Mouse (Mus musculus): ENCODE data around the gene Phf21a.

The Phf21a gene

DNA sequence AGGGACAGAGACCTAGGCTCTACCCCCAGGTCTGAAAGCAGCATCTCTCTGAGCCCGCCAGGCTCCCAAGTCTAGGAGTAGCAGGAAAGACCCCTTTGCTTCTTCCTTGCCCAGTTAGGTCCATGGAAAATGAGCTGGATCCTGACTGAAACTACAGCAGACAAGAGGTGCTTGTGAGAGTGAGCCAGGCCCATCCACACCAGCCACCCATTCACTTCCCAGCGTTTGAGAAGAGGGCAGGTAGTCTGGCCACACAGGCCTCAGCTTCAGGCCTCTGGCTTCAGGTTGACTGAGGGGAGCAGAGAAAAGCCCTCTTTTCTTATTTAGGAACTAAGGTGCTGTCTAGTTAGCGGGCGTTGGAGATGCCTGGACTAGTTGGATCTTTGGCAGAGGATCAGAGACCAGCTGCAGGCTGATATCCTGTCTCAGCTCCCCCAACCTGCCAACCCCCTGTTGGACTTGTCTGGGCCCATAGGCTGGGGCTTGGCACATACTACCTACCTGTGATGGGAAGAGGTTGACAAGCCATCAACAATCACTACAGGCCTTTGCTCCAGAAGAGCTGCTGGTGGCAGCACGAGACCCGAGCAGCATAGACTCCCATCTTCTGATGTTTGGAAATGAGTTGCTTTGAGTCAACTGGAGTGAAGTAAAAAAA is 269.8 kb downstream of the Phf21a start:
- DNase-seq (ENCODE audit: low spot score): no peak

DNA sequence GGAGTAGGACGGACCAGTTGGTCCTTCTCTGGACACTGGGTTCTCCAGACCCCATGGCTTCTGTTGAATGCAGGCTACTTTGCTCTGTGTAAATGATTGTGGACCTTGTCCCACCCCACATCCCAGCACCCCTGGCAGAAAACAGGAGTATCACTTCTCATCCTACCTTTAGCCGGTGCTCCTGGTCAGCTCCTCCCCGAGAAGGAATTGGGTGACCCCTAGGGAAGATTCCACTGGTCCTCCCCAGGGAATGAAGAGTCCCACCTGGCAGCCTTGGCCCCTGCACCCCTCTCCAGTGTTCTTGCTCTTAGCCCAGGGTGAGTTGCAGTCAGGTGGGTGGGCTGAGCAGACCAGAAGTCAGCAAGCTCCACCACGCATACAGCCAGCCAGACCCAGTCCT is 271.2 kb downstream of the Phf21a start:
- DNase-seq (ENCODE audit: low spot score): no peak

DNA sequence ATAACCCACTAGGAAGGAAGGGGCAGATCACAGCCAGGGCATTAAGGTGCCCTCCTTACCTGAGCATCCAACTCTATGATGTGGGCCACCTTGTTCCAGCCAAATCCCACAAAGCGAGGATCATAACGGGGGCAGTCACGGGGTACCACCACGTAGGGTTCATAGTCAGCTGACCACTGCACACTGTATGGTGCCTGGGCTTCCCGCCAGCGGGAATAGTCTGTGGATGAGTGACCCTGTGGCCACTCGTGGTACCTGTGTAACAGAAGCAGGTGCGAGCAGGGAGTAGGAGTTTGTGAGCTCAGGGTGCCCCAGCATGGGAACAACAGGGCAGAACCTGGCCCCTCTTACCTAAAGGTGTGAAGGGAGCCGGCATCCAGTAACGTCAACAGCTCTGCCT is 272.7 kb downstream of the Phf21a start:
- no peak for DNase-seq (ENCODE audit: low spot score)

DNA sequence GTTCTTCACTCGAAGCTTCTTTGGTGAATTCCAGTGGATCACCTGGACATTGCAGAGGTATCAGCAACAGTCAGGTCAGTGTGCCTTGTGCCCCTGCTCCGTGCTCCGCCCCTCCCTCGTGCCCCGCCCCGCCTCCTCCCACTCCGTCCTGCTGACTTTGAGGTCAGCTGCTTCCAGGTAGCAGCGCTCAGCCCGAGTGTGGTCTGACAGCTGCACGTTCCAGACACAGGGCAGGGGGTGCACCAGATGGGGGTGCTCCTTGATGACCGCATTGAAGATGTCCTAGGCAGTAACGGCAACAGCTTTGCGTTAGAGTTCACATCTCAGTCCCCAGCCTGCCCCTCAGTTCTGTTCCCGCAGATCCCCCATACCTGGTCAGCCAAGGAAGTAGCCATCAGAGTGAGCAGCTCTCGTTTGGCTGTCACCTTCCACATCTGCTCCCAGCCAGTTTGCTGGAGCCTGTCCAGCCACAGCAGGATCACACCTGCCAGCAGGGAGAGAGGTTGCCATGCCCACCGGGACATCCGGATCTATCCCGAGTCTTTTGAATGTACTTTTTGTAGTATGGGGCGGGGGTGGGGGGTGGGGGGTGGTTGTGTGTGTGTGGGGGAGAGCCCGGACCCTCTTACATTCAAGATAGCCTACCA is 274.6 kb downstream of the Phf21a start:
- DNase-seq (ENCODE audit: low spot score): no peak

DNA sequence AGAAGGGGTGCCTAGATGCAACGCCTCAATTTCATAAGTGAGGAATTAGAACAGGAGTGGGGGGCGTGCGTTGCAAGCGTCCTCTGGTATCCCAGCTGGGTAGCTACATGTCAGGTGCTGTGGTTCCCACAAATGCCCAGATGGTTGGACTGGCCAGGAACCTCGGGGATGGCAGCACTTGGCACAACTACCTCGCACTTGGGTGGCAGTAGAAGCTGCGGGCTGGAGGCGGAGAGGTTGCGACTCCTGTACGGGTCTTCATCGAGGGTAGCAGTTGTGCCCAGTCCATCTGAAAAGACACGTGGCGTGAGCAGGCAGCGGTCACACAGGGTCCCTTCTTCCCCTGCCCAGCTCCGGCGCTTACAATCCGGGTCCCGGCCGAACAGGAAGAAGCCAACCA is 277.5 kb downstream of the Phf21a start:
- no peak for DNase-seq (ENCODE audit: low spot score)

DNA sequence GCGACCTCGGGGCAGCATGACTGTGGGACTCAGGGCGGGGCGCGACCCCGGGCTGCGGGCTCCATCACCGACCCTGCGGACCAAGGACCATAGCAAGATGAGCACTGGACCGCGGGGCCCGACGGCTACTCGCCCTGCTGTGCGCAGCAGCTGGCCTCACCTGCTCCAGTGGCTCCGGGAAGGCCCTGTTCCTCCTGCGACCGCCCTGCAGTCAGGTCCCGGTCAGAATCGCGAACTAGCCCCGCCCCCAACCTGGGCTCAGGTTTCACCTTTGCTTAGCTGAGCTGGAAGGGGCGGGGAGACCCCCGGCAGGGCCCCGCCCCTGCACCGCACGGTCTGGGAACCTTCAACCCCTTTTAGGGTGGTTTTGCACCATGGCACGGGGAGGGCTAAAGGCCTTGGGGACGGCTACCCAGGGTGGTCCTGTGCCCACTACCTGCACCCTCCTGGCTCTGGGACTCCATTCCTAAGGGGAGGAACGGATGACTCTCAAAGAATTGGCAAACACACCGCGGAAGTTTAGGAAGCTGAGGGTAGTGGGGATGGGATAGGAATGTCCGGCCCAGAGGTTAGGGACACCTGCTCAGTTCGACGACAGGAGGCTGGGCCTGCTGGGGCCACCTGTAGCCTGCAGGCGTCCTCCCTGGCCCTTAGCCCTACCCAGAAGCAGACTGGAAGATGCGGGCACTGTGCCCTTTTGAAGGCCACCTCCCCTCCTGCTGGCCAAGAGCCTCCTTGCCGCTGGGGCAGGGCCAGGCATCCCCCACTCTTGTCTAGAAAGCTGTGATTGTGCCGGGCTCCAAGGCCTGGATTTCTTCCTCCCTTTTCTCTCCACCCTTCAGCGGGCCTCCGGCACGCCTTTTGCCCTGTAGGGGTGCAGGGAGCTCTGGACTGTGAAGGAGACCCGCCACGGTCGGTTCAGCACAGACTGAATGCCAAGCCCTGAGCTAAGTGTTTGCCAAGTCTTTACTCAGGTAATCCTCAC is 278.2 kb downstream of the Phf21a start:
- DNase-seq (ENCODE audit: low spot score): peak; percentile 85

DNA sequence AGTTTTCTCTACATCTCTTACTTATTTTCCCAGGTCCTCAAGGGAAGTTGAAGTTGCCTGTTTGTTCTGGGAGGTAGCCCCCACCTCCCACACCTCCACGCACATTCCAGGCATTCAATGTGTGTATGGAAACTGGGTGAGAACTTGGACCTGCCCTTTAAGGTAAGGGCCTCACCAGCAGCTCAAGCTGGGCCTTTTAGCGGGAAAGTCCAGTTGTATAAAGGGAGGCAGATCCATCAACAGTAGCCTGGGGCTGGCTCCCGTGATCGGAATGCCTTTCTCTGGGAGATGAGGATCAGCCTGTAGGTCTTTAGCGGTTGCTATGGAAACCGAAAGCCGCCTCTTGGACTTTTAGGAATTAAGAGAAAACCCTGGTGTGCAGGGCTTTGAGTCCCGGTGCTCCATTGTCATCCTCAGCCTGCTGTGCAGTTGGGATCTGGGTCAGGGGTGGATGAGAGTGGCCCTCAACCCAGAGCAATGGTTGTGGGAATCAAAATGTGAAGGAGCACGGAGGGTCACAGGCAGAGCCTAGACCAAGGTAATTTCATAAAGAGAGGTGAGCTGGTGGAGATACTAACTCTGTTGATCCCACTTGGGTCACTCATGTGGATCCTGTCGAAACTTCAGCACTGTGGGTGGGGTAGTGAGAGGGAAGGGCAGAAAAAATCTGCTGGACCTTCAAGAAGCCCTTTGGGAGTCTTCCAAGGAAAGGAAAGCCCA is 279.2 kb downstream of the Phf21a start:
- DNase-seq (ENCODE audit: low spot score): no peak

DNA sequence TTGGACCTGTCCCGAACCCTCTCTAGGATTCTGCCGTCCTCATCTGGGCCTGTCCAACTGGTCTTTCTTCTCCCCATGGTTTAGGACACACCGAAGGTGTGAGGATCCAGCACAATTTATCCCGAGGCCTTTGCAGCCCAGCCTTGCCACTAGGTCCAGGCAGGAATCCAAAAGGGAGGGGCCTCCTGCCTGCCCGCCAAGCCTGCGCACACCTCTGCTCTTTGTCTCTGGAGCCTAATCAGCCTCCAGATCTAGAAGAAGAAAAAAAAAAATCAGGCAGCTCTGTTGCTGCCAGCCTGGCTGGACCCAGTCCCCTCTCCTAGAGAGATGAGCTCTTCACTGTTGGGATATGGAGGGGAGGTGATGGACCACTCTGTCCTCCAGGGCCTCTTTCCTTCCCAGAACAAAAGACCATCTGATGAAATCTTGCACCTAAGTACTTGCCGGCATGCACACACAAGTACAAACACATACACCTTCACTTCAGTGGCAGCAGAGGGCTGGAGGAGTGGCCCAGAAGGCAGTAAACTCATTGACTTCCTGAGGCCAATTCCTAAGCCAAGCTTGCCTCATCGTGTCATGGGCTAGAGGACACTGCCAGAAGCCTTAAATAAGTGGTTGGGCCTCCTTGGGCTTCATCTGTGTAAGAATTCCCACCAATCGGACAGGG is 280.0 kb downstream of the Phf21a start:
- DNase-seq (ENCODE audit: low spot score): peak; percentile 81

DNA sequence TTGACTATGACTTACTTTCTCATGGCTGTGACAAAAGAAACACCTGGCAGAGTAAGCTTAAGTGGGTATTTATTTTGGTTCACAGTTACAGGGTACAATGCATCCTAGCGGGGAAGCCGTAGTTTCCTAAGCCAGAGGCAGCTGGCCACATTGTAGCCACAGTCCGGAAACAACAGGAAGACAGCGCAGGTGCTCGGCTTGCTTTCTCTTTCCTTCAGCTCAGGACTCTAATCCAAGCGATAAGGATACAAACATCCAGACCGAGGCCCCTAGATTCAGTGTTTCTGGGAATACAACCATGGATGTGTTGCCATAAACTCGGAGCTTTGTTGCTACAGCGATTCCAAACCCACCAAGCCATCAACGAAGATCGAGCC is 280.5 kb downstream of the Phf21a start:
- no peak for DNase-seq (ENCODE audit: low spot score)

DNA sequence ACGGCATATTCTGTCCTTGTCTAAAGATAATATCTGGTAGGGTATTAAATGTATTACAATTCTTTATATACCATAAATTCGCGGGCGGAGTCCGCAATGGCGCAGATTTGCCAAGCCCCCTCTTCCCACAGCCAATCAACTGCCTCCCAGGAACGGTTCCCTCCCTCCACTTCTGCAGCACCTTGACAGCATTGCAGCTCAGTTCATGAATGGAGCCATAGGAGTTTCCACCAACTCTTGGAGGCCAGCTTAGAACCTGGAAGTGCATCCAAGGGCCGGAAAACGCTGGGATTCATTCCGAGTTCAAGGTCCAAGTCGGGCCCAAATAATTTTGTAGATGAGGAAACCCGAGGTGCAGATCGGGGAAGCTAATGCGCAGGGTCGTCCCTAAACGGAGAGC is 281.6 kb downstream of the Phf21a start, which contains the start of the genes Pex16 and Large2:
TSS of gene Pex16 (plus strand) at position 163 of the 400 bp plus-strand sequence.
TSS of gene Large2 (minus strand) at position 356 of the 400 bp plus-strand sequence.
- peak; percentile 51 for DNase-seq (ENCODE audit: low spot score)

DNA sequence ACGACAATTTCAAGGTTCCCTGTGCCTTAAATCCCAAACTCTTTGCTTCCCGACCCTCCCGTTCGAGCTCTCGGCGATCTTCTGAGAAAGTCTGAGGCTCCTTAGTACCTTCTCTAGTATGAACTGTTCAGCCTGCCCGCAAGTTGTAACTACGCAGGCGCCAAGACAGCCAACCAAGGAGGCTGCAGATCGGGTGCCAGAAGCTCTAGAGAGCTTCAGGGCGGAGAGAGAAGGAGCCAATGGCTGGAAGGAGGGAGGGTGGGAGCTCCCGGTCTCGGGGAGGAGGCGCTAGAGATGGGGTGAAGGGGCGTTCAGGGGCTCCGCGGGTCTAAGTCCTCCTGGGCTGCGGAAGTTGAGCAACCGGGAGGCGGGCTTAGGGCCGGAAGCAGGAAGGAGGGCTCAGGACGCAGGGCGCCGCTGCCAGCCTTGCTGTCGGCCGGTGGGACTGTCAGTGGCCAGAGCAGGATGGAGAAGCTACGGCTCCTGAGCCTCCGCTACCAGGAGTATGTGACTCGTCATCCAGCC is 282.2 kb downstream of the Phf21a start:
- DNase-seq (ENCODE audit: low spot score): peak; percentile 99

DNA sequence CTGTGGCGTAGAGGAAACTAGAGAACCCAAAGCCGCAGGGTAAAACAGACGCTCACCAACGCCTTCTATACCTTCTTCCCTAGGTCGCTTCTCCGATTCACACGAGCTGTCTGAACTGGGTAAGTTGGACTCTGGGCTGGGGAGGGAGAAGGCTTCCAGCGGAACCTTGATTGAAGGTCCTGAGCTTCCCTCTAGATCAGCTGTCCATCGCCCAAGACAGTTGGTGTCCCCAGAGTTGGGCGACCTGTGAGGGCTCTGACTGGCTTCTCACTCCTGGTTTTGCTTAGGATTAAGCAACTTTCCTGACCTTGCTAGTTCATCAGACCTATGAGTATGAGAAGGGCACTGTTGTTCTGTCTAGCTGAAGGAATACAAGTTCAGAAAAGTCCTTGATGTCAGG is 282.9 kb downstream of the Phf21a start:
- DNase-seq (ENCODE audit: low spot score): no peak

DNA sequence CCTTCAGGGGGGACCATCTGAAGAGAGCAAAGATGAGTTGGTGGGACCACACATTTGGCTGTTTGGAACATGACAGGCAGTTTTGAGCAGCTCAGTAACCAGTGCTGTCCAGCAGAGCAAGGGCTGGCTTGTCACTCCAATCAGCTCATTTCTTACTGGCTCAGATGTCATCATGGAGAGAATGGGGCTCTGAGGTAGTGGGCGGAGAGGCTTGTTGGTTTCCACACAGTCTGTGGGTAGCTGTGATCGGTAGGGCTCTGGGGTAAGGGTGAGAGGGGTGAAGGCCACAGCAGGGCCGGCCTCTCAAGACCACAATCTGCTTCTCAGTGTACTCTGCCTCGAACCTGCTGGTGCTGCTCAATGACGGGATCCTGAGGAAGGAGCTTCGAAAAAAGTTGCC is 283.4 kb downstream of the Phf21a start:
- DNase-seq (ENCODE audit: low spot score): no peak

DNA sequence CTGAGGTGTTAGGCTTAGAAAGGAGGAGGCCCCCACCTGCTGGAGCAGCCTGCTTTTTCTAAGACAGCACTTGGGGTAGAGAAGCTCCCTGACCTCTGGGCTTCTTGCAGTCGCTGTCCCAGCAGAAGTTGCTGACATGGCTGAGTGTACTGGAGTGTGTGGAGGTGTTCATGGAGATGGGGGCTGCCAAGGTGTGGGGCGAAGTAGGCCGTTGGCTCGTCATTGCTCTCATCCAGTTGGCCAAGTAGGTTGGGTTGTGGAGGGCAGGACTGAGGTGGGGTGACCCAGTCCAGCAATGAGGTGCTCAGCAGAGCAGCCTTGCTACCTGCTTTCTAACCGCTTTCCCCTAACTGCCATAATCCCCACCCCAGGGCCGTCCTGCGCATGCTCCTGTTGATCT is 284.4 kb downstream of the Phf21a start:
- DNase-seq (ENCODE audit: low spot score): no peak

DNA sequence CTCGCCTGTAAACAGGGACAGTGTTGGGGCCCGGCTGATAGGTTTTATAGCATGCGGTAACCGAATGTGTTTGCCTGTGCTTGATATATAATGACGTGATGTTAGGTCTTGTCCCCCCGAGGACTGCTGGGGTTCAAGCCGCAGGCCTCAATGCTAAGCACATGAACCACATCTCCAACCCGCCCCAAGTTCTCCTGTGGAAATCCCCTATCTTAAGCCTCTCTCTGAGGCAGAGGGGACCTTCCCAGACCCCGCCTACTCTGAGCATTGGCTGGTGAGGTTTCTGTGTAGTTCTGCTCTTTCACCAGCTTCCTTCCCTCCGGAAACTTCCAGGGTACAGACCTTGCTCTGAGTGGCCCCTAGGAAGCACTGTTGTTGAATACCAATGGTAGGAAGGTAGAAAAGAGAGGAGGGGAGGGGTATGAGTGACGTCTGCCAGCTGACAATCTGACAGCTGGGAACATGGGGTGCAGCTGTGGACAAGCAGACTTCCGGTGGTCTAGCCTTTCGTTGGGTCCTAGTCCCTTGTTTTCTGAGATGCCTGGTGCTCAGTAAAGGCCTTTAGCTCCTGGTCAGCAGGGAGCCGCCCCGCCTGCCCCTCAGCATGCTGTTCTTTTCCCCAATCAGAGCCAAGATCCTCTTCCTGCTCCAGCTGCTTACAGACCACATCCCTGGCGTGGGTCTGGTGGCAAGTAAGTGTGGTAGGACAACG is 287.0 kb downstream of the Phf21a start:
- no peak for DNase-seq (ENCODE audit: low spot score)

DNA sequence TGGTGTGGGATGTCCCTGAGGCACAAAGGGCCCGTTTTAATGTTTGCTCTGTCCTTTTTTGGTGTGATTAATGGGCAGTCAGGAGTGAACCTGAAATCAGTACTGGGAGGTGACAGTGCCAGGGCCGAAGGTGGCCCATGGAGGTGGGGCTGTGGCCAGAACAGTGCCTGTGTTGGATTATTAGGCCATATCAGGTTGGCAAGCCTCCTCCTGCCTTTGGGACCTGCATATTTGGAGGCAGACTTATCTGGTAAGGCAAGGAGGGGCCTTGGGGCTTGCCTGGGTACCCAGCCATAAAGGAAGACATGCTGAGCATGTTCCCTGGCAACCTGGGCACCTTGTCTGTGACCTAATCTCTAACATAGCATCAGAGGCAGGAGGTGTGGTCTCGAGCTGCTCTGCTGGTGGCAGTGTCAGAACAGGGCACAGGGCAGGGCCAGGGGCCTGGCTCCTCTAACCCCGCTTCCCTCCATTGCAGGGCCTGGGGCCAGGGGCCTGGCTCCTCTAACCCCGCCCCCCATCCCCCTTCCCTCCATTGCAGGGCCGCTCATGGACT is 287.7 kb downstream of the Phf21a start:
- DNase-seq (ENCODE audit: low spot score): no peak

DNA sequence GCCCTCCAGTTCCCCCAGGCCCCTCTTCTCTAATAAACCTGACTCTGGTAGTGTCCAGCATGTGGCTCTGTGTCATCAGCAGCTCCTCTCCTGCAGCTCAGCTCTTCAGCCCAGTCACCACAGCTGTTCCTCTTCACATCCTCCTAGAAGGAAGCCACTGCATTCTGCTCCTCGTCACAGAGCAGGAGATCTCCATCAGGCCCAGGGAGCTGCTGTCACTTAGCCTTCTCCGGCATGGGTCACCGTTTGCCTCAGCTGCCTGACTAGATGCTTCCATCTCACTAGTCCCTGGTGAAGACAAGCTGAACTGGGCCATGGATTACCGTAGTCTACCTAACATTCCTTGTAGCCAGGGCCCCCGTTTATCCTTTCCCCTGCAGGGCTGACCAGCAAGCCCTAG is 288.2 kb downstream of the Phf21a start:
- no peak for DNase-seq (ENCODE audit: low spot score)

DNA sequence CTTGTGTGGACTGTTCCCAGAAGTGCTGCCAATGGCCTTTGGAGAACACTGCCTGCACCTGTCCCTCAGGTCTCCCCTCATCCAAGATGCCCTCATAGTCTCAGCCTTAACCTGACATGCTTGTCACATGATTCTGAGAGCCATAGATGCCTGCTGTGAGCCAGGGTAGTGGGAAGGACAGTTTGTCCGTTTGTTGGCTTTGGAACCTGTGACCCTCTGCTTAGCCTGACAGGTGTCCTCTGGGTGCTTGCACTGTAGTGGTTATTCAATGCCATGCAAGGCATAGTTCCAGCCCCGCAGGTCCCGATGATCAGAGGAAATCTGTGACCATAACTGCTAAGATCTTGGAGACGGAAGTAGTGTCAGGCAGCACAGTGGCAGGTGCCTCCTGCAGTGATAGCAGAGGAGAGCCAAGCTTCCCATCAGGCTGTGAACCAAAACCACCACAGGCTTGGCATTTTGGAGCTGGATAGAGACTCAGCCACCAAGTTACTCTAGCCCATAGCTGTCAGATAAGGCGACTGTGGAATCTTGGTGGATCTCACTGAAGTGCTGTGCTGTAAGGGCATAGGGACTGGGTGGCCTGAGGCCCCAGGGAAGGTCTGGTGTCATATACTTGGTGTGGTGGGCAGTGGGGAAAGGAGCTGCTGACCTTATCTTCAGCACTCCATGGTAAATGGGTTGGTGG is 289.1 kb downstream of the Phf21a start, which contains the start of gene 1700029I15Rik:
TSS of gene 1700029I15Rik (plus strand) at position 638 of the 688 bp plus-strand sequence.
- DNase-seq (ENCODE audit: low spot score): no peak

DNA sequence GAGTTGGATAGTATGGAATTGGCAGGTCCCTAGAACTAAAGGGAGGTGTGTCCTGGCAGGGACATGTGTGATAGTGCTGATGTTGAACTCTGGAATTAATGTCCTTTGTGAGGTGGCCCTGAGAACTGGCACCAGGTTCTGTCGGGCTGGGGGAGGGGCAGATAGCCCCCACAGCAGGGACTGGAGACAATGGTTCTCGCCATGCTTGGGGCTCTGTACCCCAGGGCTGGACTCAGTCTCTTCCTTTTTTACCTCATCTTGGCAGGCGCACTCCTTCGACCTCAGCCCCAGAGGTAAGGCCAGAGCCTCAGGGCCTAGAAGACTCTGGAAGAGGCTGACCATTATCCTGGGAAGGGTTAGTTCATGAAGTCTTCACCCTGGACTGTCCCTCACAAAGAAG is 289.8 kb downstream of the Phf21a start:
- DNase-seq (ENCODE audit: low spot score): no peak

DNA sequence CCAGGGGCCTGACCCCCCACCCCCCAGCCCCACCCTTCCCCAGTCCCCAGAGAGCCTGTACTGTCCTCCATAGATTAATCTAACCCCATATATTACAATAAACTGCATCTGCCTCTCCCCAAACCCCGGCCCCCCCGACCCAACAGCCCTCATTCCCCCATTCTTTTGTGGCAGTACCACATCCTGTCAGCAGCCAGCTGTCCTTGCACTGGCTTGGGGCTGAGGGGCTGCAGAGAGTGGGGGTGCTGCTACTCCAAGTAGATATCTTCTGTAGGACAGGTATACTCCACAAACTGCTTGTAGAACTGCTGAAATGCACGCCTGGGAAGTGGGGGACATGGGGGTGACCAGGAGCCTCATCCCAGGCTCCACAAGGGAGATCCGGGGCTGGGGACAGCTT is 291.2 kb downstream of the Phf21a start:
- DNase-seq (ENCODE audit: low spot score): no peak
